Mouse (Mus musculus): ENCODE results near the gene Fam117b. TPM values are rescaled to one million over a fixed set of nuclear protein-coding genes. Genes with fewer than 3 reads are reported as not detected.
A peak's percentile ranks its signal among the peaks of the same experiment; 100 is the strongest.

The Fam117b gene
- polyA plus RNA-seq (2012; rRNA removed), result 11.5 and 11.9 TPM in 2 replicates

GRCm38 (mm10) chr1:59912413-59913157 lies at the start of gene Fam117b:
Gene Fam117b, plus strand, starts transcription at chr1:59913006.
- WGBS, result under 1% methylated on average over 72 of the region's 72 CpGs
- DNase-seq, result peak; percentile 99
- no peaks in the 10 kb centered on the region for H3K27me3 ChIP-seq (replicated peaks; ENCODE audit: control insufficient read depth, insufficient read depth, low read length)
- TF ChIP-seq POLR2A (IDR thresholded peaks at IDR 0.05; ENCODE audit: low read depth, low read length), result peak; percentile 80
- no peak for TF ChIP-seq CTCF (conservative IDR thresholded peaks at IDR 0.05; ENCODE audit: insufficient read depth, insufficient read length, low read depth, low read length)
- peaks cover 10% of the 10 kb centered on the region; the same call in 1 of the 2 replicates for H3K4me1 ChIP-seq (ENCODE audit: control insufficient read depth, insufficient read depth, low read length)
- no peaks in the 10 kb centered on the region for H3K36me3 ChIP-seq (ENCODE audit: control insufficient read depth, insufficient read depth, low read length)
- peak within 1 kb of the TSS; percentile 74 for H3K27ac ChIP-seq (ENCODE audit: insufficient read depth, low read depth, low read length)
- peak within 1 kb of the TSS; percentile 82 for H3K4me3 ChIP-seq (ENCODE audit: insufficient read depth, low read depth, low read length)

GRCm38 (mm10) chr1:59868041-59868440 lies 44.8 kb upstream of the Fam117b start:
- WGBS, result 95% methylated on average over 5 of the region's 5 CpGs
- Histone ChIP-seq H3K4me1 (ENCODE audit: control insufficient read depth, insufficient read depth, low read length) (no peaks in the 10 kb centered on the region), H3K36me3 (ENCODE audit: control insufficient read depth, insufficient read depth, low read length) (peaks cover 7% of the 10 kb centered on the region), H3K4me3 (ENCODE audit: insufficient read depth, low read depth, low read length) (no peak overlapping the region), H3K27me3 (replicated peaks; ENCODE audit: control insufficient read depth, insufficient read depth, low read length) (no peaks in the 10 kb centered on the region), H3K27ac (ENCODE audit: insufficient read depth, low read depth, low read length) (no peak overlapping the region)
- TF ChIP-seq POLR2A (IDR thresholded peaks at IDR 0.05; ENCODE audit: low read depth, low read length) (no peak), CTCF (conservative IDR thresholded peaks at IDR 0.05; ENCODE audit: insufficient read depth, insufficient read length, low read depth, low read length) (no peak)
- DNase-seq, result no peak

- no peak for TF ChIP-seq POLR2A (IDR thresholded peaks at IDR 0.05; ENCODE audit: low read depth, low read length)
- no peak for TF ChIP-seq CTCF (conservative IDR thresholded peaks at IDR 0.05; ENCODE audit: insufficient read depth, insufficient read length, low read depth, low read length)
- H3K4me3 ChIP-seq (ENCODE audit: insufficient read depth, low read depth, low read length), result no peak overlapping the region
- no peaks in the 10 kb centered on the region for H3K4me1 ChIP-seq (ENCODE audit: control insufficient read depth, insufficient read depth, low read length)
- WGBS, result 88% methylated on average over 3 of the region's 3 CpGs
- H3K27ac ChIP-seq (ENCODE audit: insufficient read depth, low read depth, low read length), result no peak overlapping the region
- no peaks in the 10 kb centered on the region for H3K27me3 ChIP-seq (replicated peaks; ENCODE audit: control insufficient read depth, insufficient read depth, low read length)
- H3K36me3 ChIP-seq (ENCODE audit: control insufficient read depth, insufficient read depth, low read length), result peaks cover 1% of the 10 kb centered on the region; the same call in 1 of the 2 replicates
- no peak for DNase-seq
Observed at GRCm38 (mm10) chr1:59874023-59874422, 38.8 kb upstream of the Fam117b start.

- TF ChIP-seq CTCF (conservative IDR thresholded peaks at IDR 0.05; ENCODE audit: insufficient read depth, insufficient read length, low read depth, low read length), result no peak
- no peak for TF ChIP-seq POLR2A (IDR thresholded peaks at IDR 0.05; ENCODE audit: low read depth, low read length)
- Histone ChIP-seq H3K27me3 (replicated peaks; ENCODE audit: control insufficient read depth, insufficient read depth, low read length) (no peaks in the 10 kb centered on the region), H3K4me3 (ENCODE audit: insufficient read depth, low read depth, low read length) (no peak overlapping the region), H3K4me1 (ENCODE audit: control insufficient read depth, insufficient read depth, low read length) (no peaks in the 10 kb centered on the region), H3K36me3 (ENCODE audit: control insufficient read depth, insufficient read depth, low read length) (no peaks in the 10 kb centered on the region), H3K27ac (ENCODE audit: insufficient read depth, low read depth, low read length) (no peak overlapping the region)
- no peak for DNase-seq
- 91% methylated on average over 7 of the region's 7 CpGs for WGBS
Observed at GRCm38 (mm10) chr1:59878098-59878497, 34.7 kb upstream of the Fam117b start.

GRCm38 (mm10) chr1:59883349-59884134 lies 29.3 kb upstream of the Fam117b start:
- H3K27me3 ChIP-seq (replicated peaks; ENCODE audit: control insufficient read depth, insufficient read depth, low read length), result no peaks in the 10 kb centered on the region
- H3K4me1 ChIP-seq (ENCODE audit: control insufficient read depth, insufficient read depth, low read length), result peaks cover 8% of the 10 kb centered on the region; the same call in 1 of the 2 replicates
- TF ChIP-seq POLR2A (IDR thresholded peaks at IDR 0.05; ENCODE audit: low read depth, low read length) (no peak), CTCF (conservative IDR thresholded peaks at IDR 0.05; ENCODE audit: insufficient read depth, insufficient read length, low read depth, low read length) (peak; percentile 92)
- H3K27ac ChIP-seq (ENCODE audit: insufficient read depth, low read depth, low read length), result no peak overlapping the region
- 33% methylated on average over 3 of the region's 3 CpGs for WGBS
- H3K4me3 ChIP-seq (ENCODE audit: insufficient read depth, low read depth, low read length), result no peak overlapping the region
- no peaks in the 10 kb centered on the region for H3K36me3 ChIP-seq (ENCODE audit: control insufficient read depth, insufficient read depth, low read length)
- peak; percentile 82 for DNase-seq

- Histone ChIP-seq H3K27me3 (replicated peaks; ENCODE audit: control insufficient read depth, insufficient read depth, low read length) (no peaks in the 10 kb centered on the region), H3K27ac (ENCODE audit: insufficient read depth, low read depth, low read length) (peak overlapping the region; percentile 66; the same call in 1 of the 2 replicates), H3K4me1 (ENCODE audit: control insufficient read depth, insufficient read depth, low read length) (peaks cover 10% of the 10 kb centered on the region; the same call in 1 of the 2 replicates), H3K36me3 (ENCODE audit: control insufficient read depth, insufficient read depth, low read length) (no peaks in the 10 kb centered on the region), H3K4me3 (ENCODE audit: insufficient read depth, low read depth, low read length) (no peak overlapping the region)
- no peak for DNase-seq
- TF ChIP-seq POLR2A (IDR thresholded peaks at IDR 0.05; ENCODE audit: low read depth, low read length), result no peak
- WGBS, result 51% methylated on average over 4 of the region's 4 CpGs
Observed at GRCm38 (mm10) chr1:59886899-59887298, 25.9 kb upstream of the Fam117b start.

GRCm38 (mm10) chr1:59888018-59888417 lies 24.8 kb upstream of the Fam117b start:
- Histone ChIP-seq H3K36me3 (ENCODE audit: control insufficient read depth, insufficient read depth, low read length) (no peaks in the 10 kb centered on the region), H3K27me3 (replicated peaks; ENCODE audit: control insufficient read depth, insufficient read depth, low read length) (no peaks in the 10 kb centered on the region), H3K4me1 (ENCODE audit: control insufficient read depth, insufficient read depth, low read length) (peaks cover 10% of the 10 kb centered on the region; the same call in 1 of the 2 replicates), H3K27ac (ENCODE audit: insufficient read depth, low read depth, low read length) (no peak overlapping the region), H3K4me3 (ENCODE audit: insufficient read depth, low read depth, low read length) (no peak overlapping the region)
- peak; percentile 41 for DNase-seq
- TF ChIP-seq POLR2A (IDR thresholded peaks at IDR 0.05; ENCODE audit: low read depth, low read length), result no peak
- no peak for TF ChIP-seq CTCF (conservative IDR thresholded peaks at IDR 0.05; ENCODE audit: insufficient read depth, insufficient read length, low read depth, low read length)
